Mouse (Mus musculus): ENCODE results near the gene Shtn1. TPM values are rescaled to one million over a fixed set of nuclear protein-coding genes. Genes with fewer than 3 reads are reported as not detected.

Gene Shtn1
- total and polyA plus RNA-seq, 2 experiments from 2014 or later, result 38.1 to 48.9 TPM

GRCm38 (mm10) chr19:59021644-59022043 lies 54.3 kb downstream of the Shtn1 start:
- no peak for DNase-seq (ENCODE audit: low spot score)
- Histone ChIP-seq H3K27ac (no peak overlapping the region), H3K4me2 (ENCODE audit: low read depth, low read length) (no peak overlapping the region), H3K4me1 (ENCODE audit: insufficient read depth, low read length) (no peaks in the 10 kb centered on the region), H3K9ac (replicated peaks; ENCODE audit: low read length) (no peak overlapping the region), H3K27me3 (ENCODE audit: insufficient read depth, low read length) (no peaks in the 10 kb centered on the region), H3K4me3 (ENCODE audit: low read length) (no peak overlapping the region), H3K36me3 (ENCODE audit: insufficient read depth, low read length) (no peaks in the 10 kb centered on the region; the same call in 1 of the 2 replicates), H3K9me3 (ENCODE audit: low read length) (0 out of 2 replicates have a peak, but pooled peaks cover 3% of the 10 kb centered on the region)
- TF ChIP-seq CTCF (IDR thresholded peaks at IDR 0.05; ENCODE audit: low read depth), result no peak
- ATAC-seq, result no peak

GRCm38 (mm10) chr19:59010802-59011201 lies 65.1 kb downstream of the Shtn1 start:
- H3K36me3 ChIP-seq (ENCODE audit: insufficient read depth, low read length), result no peaks in the 10 kb centered on the region; the same call in 1 of the 2 replicates
- H3K4me1 ChIP-seq (ENCODE audit: insufficient read depth, low read length), result no peaks in the 10 kb centered on the region
- no peaks in the 10 kb centered on the region for H3K9me3 ChIP-seq (ENCODE audit: low read length)
- no peak for ATAC-seq
- DNase-seq (ENCODE audit: low spot score), result no peak
- no peak for TF ChIP-seq CTCF (IDR thresholded peaks at IDR 0.05; ENCODE audit: low read depth)
- no peaks in the 10 kb centered on the region for H3K27me3 ChIP-seq (ENCODE audit: insufficient read depth, low read length)
- 66% methylated on average over 5 of the region's 5 CpGs for whole genome bisulfite sequencing
- H3K27ac ChIP-seq, result no peak overlapping the region
- H3K4me2 ChIP-seq (ENCODE audit: low read depth, low read length), result no peak overlapping the region
- no peak overlapping the region for H3K9ac ChIP-seq (replicated peaks; ENCODE audit: low read length)
- no peak overlapping the region for H3K4me3 ChIP-seq (ENCODE audit: low read length)

- DNase-seq (ENCODE audit: low spot score) (peak; percentile 14), ATAC-seq (no peak)
- TF ChIP-seq CTCF (IDR thresholded peaks at IDR 0.05; ENCODE audit: low read depth), result no peak
- Histone ChIP-seq H3K27ac (no peak overlapping the region), H3K9me3 (ENCODE audit: low read length) (no peaks in the 10 kb centered on the region), H3K4me3 (ENCODE audit: low read length) (no peak overlapping the region), H3K4me1 (ENCODE audit: insufficient read depth, low read length) (no peaks in the 10 kb centered on the region), H3K4me2 (ENCODE audit: low read depth, low read length) (no peak overlapping the region), H3K36me3 (ENCODE audit: insufficient read depth, low read length) (no peaks in the 10 kb centered on the region; the same call in 1 of the 2 replicates), H3K9ac (replicated peaks; ENCODE audit: low read length) (no peak overlapping the region), H3K27me3 (ENCODE audit: insufficient read depth, low read length) (no peaks in the 10 kb centered on the region)
- WGBS, result 35% methylated on average over 15 of the region's 15 CpGs
Observed at GRCm38 (mm10) chr19:59006577-59007340, 69.1 kb downstream of the Shtn1 start.

- 84% methylated on average over 6 of the region's 6 CpGs for WGBS
- H3K27ac ChIP-seq, result no peak overlapping the region
- H3K9me3 ChIP-seq (ENCODE audit: low read length), result no peaks in the 10 kb centered on the region
- no peak overlapping the region for H3K9ac ChIP-seq (replicated peaks; ENCODE audit: low read length)
- ATAC-seq (no peak), DNase-seq (ENCODE audit: low spot score) (no peak)
- no peaks in the 10 kb centered on the region for H3K27me3 ChIP-seq (ENCODE audit: insufficient read depth, low read length)
- no peak for TF ChIP-seq CTCF (IDR thresholded peaks at IDR 0.05; ENCODE audit: low read depth)
- peaks cover 1% of the 10 kb centered on the region; the same call in 1 of the 2 replicates for H3K36me3 ChIP-seq (ENCODE audit: insufficient read depth, low read length)
- no peak overlapping the region for H3K4me2 ChIP-seq (ENCODE audit: low read depth, low read length)
- H3K4me1 ChIP-seq (ENCODE audit: insufficient read depth, low read length), result no peaks in the 10 kb centered on the region
- no peak overlapping the region for H3K4me3 ChIP-seq (ENCODE audit: low read length)
Observed at GRCm38 (mm10) chr19:59002827-59003226, 73.1 kb downstream of the Shtn1 start.

DNA sequence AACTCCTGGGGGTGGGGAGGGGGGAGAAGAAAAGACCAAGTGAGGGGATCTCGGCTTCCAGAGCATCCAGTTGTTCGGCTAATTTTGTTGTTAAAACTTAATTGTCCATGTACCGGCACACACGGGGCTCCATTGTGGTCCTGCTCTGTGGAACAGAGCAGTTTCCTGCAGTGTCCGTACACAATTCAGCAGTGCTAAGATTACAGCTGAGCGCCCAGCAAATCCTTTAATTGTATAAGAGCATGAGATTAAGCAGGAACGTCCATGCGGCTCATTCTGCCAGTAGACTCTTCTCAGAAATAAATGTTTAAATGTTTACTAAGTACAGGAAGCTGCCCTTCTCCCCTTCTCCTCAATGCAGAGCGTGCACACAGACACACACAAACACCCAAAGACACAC lies 94.3 kb downstream of the Shtn1 start:
- Histone ChIP-seq H3K9ac (replicated peaks; ENCODE audit: low read length) (no peak overlapping the region), H3K4me3 (ENCODE audit: low read length) (no peak overlapping the region), H3K27me3 (ENCODE audit: insufficient read depth, low read length) (0 out of 2 replicates have a peak, but pooled peaks cover 11% of the 10 kb centered on the region), H3K9me3 (ENCODE audit: low read length) (no peaks in the 10 kb centered on the region), H3K36me3 (ENCODE audit: insufficient read depth, low read length) (no peaks in the 10 kb centered on the region), H3K27ac (no peak overlapping the region), H3K4me2 (ENCODE audit: low read depth, low read length) (no peak overlapping the region), H3K4me1 (ENCODE audit: insufficient read depth, low read length) (no peaks in the 10 kb centered on the region)
- TF ChIP-seq CTCF (IDR thresholded peaks at IDR 0.05; ENCODE audit: low read depth), result no peak
- ATAC-seq (no peak), DNase-seq (ENCODE audit: low spot score) (no peak)
- 25% methylated on average over 9 of the region's 9 CpGs for WGBS

- Histone ChIP-seq H3K27me3 (ENCODE audit: insufficient read depth, low read length) (0 out of 2 replicates have a peak, but pooled peaks cover 11% of the 10 kb centered on the region), H3K9me3 (ENCODE audit: low read length) (no peaks in the 10 kb centered on the region), H3K36me3 (ENCODE audit: insufficient read depth, low read length) (no peaks in the 10 kb centered on the region), H3K4me1 (ENCODE audit: insufficient read depth, low read length) (no peaks in the 10 kb centered on the region), H3K9ac (replicated peaks; ENCODE audit: low read length) (no peak overlapping the region), H3K4me2 (ENCODE audit: low read depth, low read length) (peak overlapping the region; percentile 41), H3K27ac (no peak overlapping the region), H3K4me3 (ENCODE audit: low read length) (peak overlapping the region; percentile 16; the same call in 1 of the 2 replicates)
- no peak for TF ChIP-seq CTCF (IDR thresholded peaks at IDR 0.05; ENCODE audit: low read depth)
- 50% methylated on average over 5 of the region's 5 CpGs for WGBS
- DNase-seq (ENCODE audit: low spot score) (no peak), ATAC-seq (no peak)
Observed at GRCm38 (mm10) chr19:58980056-58980440, 95.9 kb downstream of the Shtn1 start.
